Mouse (Mus musculus) midbrain, postnatal 0 days (tissue): ENCODE measurements around the gene Kif3b. TPM values are rescaled to one million over a fixed set of nuclear protein-coding genes. Genes with fewer than 3 reads are reported as not detected.

ENCODE experiments used
- ATAC-seq: fragments of 200-750 bp; cut with Nextera tagmentation; 2 replicates; pipeline ENCODE4 v1.8.0; 2017; ENCODE audit warnings: moderate number of reproducible peaks, mild to moderate bottlenecking, moderate TSS enrichment, moderate library complexity; ENCODE audit not compliant: low FRiP score
- DNase-seq: peaks from one replicate; pipeline ENCODE4 v3.0.0-alpha.2; 2015; ENCODE audit warnings: low spot score
- H3K27ac ChIP-seq: fragments of 300-500 bp; sonication (generic); 2 replicates; pipeline ENCODE4 v1.5.1; 2014; ENCODE audit warnings: low read depth, mild to moderate bottlenecking, low read length, mixed read lengths
- H3K27me3 ChIP-seq: fragments of 300-500 bp; sonication (generic); 2 replicates; pipeline ENCODE4 v1.6.1; 2014; ENCODE audit warnings: low read length, control low read depth, mixed read lengths; ENCODE audit not compliant: insufficient read depth
- H3K36me3 ChIP-seq: fragments of 300-500 bp; sonication (generic); 2 replicates; pipeline ENCODE4 v1.6.1; 2014; ENCODE audit warnings: low read length, control low read depth, mixed read lengths; ENCODE audit not compliant: insufficient read depth
- H3K4me1 ChIP-seq: fragments of 300-500 bp; sonication (generic); 2 replicates; pipeline ENCODE4 v1.6.1; 2014; ENCODE audit warnings: mild to moderate bottlenecking, control low read depth, antibody characterized with exemption, low read length, mixed read lengths; ENCODE audit not compliant: insufficient read depth
- H3K4me2 ChIP-seq: fragments of 300-500 bp; sonication (generic); 2 replicates; pipeline ENCODE4 v1.6.1; 2014; ENCODE audit warnings: low read depth, mild to moderate bottlenecking, low read length, mixed read lengths; ENCODE audit not compliant: poor library complexity, severe bottlenecking
- H3K4me3 ChIP-seq: fragments of 300-500 bp; sonication (generic); 2 replicates; pipeline ENCODE4 v1.5.1; 2014; ENCODE audit warnings: low read depth, mild to moderate bottlenecking, low read length, moderate library complexity
- H3K9ac ChIP-seq: fragments of 300-500 bp; sonication (generic); replicated peaks from 2 replicates; pipeline ENCODE4 v1.6.1; 2014; ENCODE audit warnings: mild to moderate bottlenecking, low read length, moderate library complexity, mixed read lengths; ENCODE audit not compliant: poor library complexity, severe bottlenecking
- H3K9me3 ChIP-seq: fragments of 300-500 bp; sonication (generic); 2 replicates; pipeline ENCODE4 v1.6.1; 2016; ENCODE audit warnings: low read length, control low read depth
- CTCF ChIP-seq: IDR thresholded peaks from 2 replicates; pipeline ENCODE4 v1.5.1; 2016; ENCODE audit warnings: antibody characterized with exemption, mild to moderate bottlenecking
- WGBS: fragments of 180-500 bp; shearing (Covaris S2); extraction: QIAGEN DNeasy Blood & Tissue Kit; methylation state at CpG from one replicate; pipeline ENCODE4 v1.1.7; 2014; 5-methylcytosine and 5-hydroxymethylcytosine counted together
- polyA plus RNA-seq: library from polyadenylated mRNA; unstranded; fragments of >200 nt; fragmentation: Nextera tagmentation; extraction: Ambion mirVana; gene quantifications from 2 replicates; pipeline ENCODE4 v1.2.1, GENCODE M21; 2015
- total RNA-seq: library from RNA; depleted of rRNA; stranded (reverse); fragments of >200 nt; gene quantifications from 2 replicates; pipeline ENCODE4 v1.2.3, GENCODE M21; 2014; rRNA removed

The Kif3b gene
- total and polyA plus RNA-seq, 2 experiments from 2014 or later, result 20.6 to 49.5 TPM

- no peak overlapping the region for H3K4me3 ChIP-seq
- H3K4me2 ChIP-seq, result no peak overlapping the region
- no peaks in the 10 kb centered on the region for H3K9me3 ChIP-seq
- no peaks in the 10 kb centered on the region for H3K27me3 ChIP-seq
- 76% methylated on average over 2 of the region's 2 CpGs for WGBS
- no peak for TF ChIP-seq CTCF
- peaks cover 3% of the 10 kb centered on the region; the same call in 1 of the 2 replicates for H3K36me3 ChIP-seq
- ATAC-seq (no peak), DNase-seq (no peak)
- no peak overlapping the region for H3K27ac ChIP-seq
- no peaks in the 10 kb centered on the region for H3K4me1 ChIP-seq
- H3K9ac ChIP-seq, result no peak overlapping the region
These were observed 84.2 kb downstream of the Kif3b start for GRCm38 (mm10) chr2:153375380-153375779.

GRCm38 (mm10) chr2:153380479-153380878, 89.3 kb downstream of the Kif3b start:
- no peaks in the 10 kb centered on the region for H3K27me3 ChIP-seq
- no peaks in the 10 kb centered on the region for H3K4me1 ChIP-seq
- H3K9me3 ChIP-seq, result no peaks in the 10 kb centered on the region
- 97% methylated on average over 1 of the region's 1 CpGs for WGBS
- no peak for ATAC-seq
- no peak overlapping the region for H3K27ac ChIP-seq
- no peak overlapping the region for H3K9ac ChIP-seq
- no peak for TF ChIP-seq CTCF
- no peak overlapping the region for H3K4me2 ChIP-seq
- peaks cover 8% of the 10 kb centered on the region; the same call in 1 of the 2 replicates for H3K36me3 ChIP-seq
- no peak overlapping the region for H3K4me3 ChIP-seq
- no peak for DNase-seq

Other genes with a start within 250 kb of the Kif3b start
- 4.5 and 7.0 TPM in 2 replicates for gene Ccm2l, start 225.5 kb upstream of the Kif3b start, total RNA-seq
- gene Ccm2l, start 225.5 kb upstream of the Kif3b start, polyA plus RNA-seq, result 1.1 and 1.3 TPM in 2 replicates
- 11.7 and 13.7 TPM in 2 replicates for gene Hck, start 182.9 kb upstream of the Kif3b start, total RNA-seq
- gene Hck, start 182.9 kb upstream of the Kif3b start, polyA plus RNA-seq, result 8.7 and 9.6 TPM in 2 replicates
- gene Tm9sf4, start 130.1 kb upstream of the Kif3b start, total RNA-seq, result 61.9 and 64.5 TPM in 2 replicates
- 72.2 and 84.2 TPM in 2 replicates for gene Tm9sf4, start 130.1 kb upstream of the Kif3b start, polyA plus RNA-seq
- 30.1 and 38.8 TPM in 2 replicates for gene Tspyl3, start 66.0 kb upstream of the Kif3b start, total RNA-seq
- gene Tspyl3, start 66.0 kb upstream of the Kif3b start, polyA plus RNA-seq, result 54.7 and 59.4 TPM in 2 replicates
- gene Plagl2, start 50.0 kb upstream of the Kif3b start, total RNA-seq, result 6.5 and 7.0 TPM in 2 replicates
- 2.5 and 2.9 TPM in 2 replicates for gene Plagl2, start 50.0 kb upstream of the Kif3b start, polyA plus RNA-seq
- 18.8 and 24.2 TPM in 2 replicates for gene Pofut1, start 49.9 kb upstream of the Kif3b start, total RNA-seq
- gene Pofut1, start 49.9 kb upstream of the Kif3b start, polyA plus RNA-seq, result 3.2 and 4.6 TPM in 2 replicates
- 29.0 and 32.9 TPM in 2 replicates for gene Asxl1, start 54.4 kb downstream of the Kif3b start, total RNA-seq
- gene Asxl1, start 54.4 kb downstream of the Kif3b start, polyA plus RNA-seq, result 10.7 and 13.4 TPM in 2 replicates
- not detected in 2 replicates for gene 4930404H24Rik, start 201.4 kb downstream of the Kif3b start, total RNA-seq
- not detected in 2 replicates for gene 4930404H24Rik, start 201.4 kb downstream of the Kif3b start, polyA plus RNA-seq
- 73.1 and 97.7 TPM in 2 replicates for gene Nol4l, start 238.6 kb downstream of the Kif3b start, total RNA-seq
- 24.4 and 26.4 TPM in 2 replicates for gene Nol4l, start 238.6 kb downstream of the Kif3b start, polyA plus RNA-seq